Mouse (Mus musculus) limb, embryonic 13.5 days (tissue): ENCODE measurements at regions not wholly inside any gene's neighbourhood (a gene's known extent, or its start where the extent isn't known, plus 50 kb on each side); places are given as distances from the start of the nearest gene placed in this dataset.
"Not testable (repeated sequence)": the region's sequence is repeated elsewhere in the genome, so short reads cannot be mapped to it uniquely, and the experiment has no call there.

Source experiments
- ATAC-seq: fragments of 200-750 bp; cut with Nextera tagmentation; 2 replicates; pipeline ENCODE4 v1.8.0; 2017; ENCODE audit warnings: low read depth, moderate number of reproducible peaks, moderate TSS enrichment; ENCODE audit not compliant: low FRiP score
- H3K27ac ChIP-seq: fragments of 300-500 bp; sonication (generic); 2 replicates; pipeline ENCODE4 v1.5.1; 2015; ENCODE audit warnings: inconsistent platforms, mild to moderate bottlenecking, moderate library complexity
- H3K27me3 ChIP-seq: fragments of 300-500 bp; sonication (generic); 2 replicates; pipeline ENCODE4 v1.6.1; 2015; ENCODE audit warnings: mild to moderate bottlenecking, inconsistent platforms
- H3K36me3 ChIP-seq: fragments of 300-500 bp; sonication (generic); 2 replicates; pipeline ENCODE4 v1.6.1; 2015; ENCODE audit warnings: inconsistent platforms, mild to moderate bottlenecking, moderate library complexity
- H3K4me1 ChIP-seq: fragments of 300-500 bp; sonication (generic); 2 replicates; pipeline ENCODE4 v1.6.1; 2015; ENCODE audit warnings: inconsistent platforms
- H3K4me2 ChIP-seq: fragments of 300-500 bp; sonication (generic); replicated peaks from 2 replicates; pipeline ENCODE4 v1.6.1; 2015; ENCODE audit warnings: inconsistent platforms, mild to moderate bottlenecking, moderate library complexity
- H3K4me3 ChIP-seq: fragments of 300-500 bp; sonication (generic); 2 replicates; pipeline ENCODE4 v1.5.1; 2015; ENCODE audit warnings: moderate library complexity, mild to moderate bottlenecking, inconsistent platforms
- H3K9ac ChIP-seq: fragments of 300-500 bp; sonication (generic); 2 replicates; pipeline ENCODE4 v1.6.1; 2015; ENCODE audit warnings: mild to moderate bottlenecking, inconsistent platforms
- H3K9me3 ChIP-seq: fragments of 300-500 bp; sonication (generic); 2 replicates; pipeline ENCODE4 v1.6.1; 2016; ENCODE audit warnings: inconsistent platforms
- WGBS: fragments of 180-500 bp; shearing (Covaris S2); methylation state at CpG from one replicate; pipeline ENCODE4 v1.1.7; 2015; 5-methylcytosine and 5-hydroxymethylcytosine counted together

- Histone ChIP-seq H3K4me2 (no peak overlapping the region), H3K4me3 (no peak overlapping the region), H3K36me3 (no peaks in the 10 kb centered on the region), H3K27me3 (no peaks in the 10 kb centered on the region), H3K9me3 (no peaks in the 10 kb centered on the region), H3K4me1 (no peaks in the 10 kb centered on the region), H3K9ac (no peak overlapping the region), H3K27ac (no peak overlapping the region)
- 80% methylated on average over 3 of the region's 3 CpGs for WGBS
- ATAC-seq, result no peak
Observed at GRCm38 (mm10) chr1:154029826-154030225, 129.8 kb upstream of the Teddm2 start.

DNA sequence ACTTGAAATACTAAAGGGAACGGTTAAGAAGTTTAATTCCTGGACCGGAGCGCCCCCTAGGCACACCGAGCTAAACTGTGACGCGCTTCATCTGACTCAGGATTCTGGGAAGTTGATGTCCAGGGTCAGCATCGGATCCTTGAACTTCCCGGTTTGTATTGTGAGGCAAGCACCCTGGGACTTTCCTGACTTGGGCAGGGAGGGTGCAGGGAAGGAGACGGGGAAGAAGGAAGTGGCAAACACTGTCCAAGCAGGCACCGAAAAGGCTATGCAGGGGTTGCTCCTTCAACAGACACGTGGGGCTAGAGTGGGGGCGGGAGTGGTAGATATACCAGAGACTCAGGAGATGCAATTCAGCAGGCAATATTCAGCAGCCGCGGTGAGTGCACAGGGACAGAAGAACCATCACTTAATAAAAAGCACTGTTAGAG is 132.7 kb upstream of the Teddm2 start:
- Histone ChIP-seq H3K27ac (no peak overlapping the region), H3K4me2 (peak overlapping the region; percentile 53), H3K9ac (0 out of 2 replicates have a peak overlapping the region, but pooled peaks have one; percentile 31), H3K36me3 (no peaks in the 10 kb centered on the region), H3K9me3 (no peaks in the 10 kb centered on the region), H3K27me3 (no peaks in the 10 kb centered on the region), H3K4me3 (0 out of 2 replicates have a peak overlapping the region, but pooled peaks have one; percentile 18), H3K4me1 (no peaks in the 10 kb centered on the region)
- 18% methylated on average over 14 of the region's 14 CpGs for WGBS
- 0 out of 2 replicates have a peak, but pooled peaks have one; percentile 32 for ATAC-seq

- Histone ChIP-seq H3K4me1 (no peaks in the 10 kb centered on the region), H3K9me3 (no peaks in the 10 kb centered on the region), H3K27ac (no peak overlapping the region), H3K4me3 (no peak overlapping the region), H3K36me3 (no peaks in the 10 kb centered on the region), H3K4me2 (no peak overlapping the region), H3K27me3 (no peaks in the 10 kb centered on the region), H3K9ac (no peak overlapping the region)
- 77% methylated on average over 13 of the region's 13 CpGs for WGBS
- ATAC-seq, result no peak
Observed at GRCm38 (mm10) chr1:154033958-154034606, 134.1 kb upstream of the Teddm2 start.

DNA sequence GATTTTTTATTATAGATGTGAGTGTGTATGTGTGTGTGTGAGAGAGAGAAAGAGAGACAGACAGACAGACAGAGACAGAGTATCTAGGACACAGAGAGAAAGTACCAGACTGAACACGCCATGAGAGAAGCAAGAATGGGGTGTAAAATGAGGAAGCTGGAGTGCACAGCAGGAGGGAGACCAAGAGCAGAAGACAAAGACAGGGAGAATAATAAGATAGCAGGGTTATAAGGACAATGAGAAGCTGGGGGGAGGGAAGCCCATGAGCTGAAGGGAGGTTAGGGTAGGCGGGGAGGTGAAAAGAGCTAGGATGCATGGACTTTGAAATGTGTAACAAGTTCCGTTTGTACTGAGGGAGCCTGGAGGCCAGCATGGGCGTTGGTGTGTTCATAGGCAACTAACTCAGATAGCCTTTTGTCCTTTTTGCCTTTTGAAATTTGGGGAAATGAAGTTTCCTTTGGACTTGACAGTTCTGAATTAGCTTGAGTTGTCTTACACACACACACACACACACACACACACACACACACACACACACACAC is 136.8 kb upstream of the Teddm2 start:
- no peak overlapping the region for H3K9ac ChIP-seq
- H3K4me3 ChIP-seq, result no peak overlapping the region
- H3K4me2 ChIP-seq, result no peak overlapping the region
- WGBS, result 61% methylated on average over 4 of the region's 4 CpGs
- H3K27ac ChIP-seq, result no peak overlapping the region
- no peaks in the 10 kb centered on the region for H3K9me3 ChIP-seq
- no peak for ATAC-seq
- no peaks in the 10 kb centered on the region for H3K36me3 ChIP-seq
- no peaks in the 10 kb centered on the region for H3K4me1 ChIP-seq
- H3K27me3 ChIP-seq, result no peaks in the 10 kb centered on the region

- 74% methylated on average over 2 of the region's 2 CpGs for WGBS
Observed at GRCm38 (mm10) chr1:154038241-154038640, 138.2 kb upstream of the Teddm2 start.

DNA sequence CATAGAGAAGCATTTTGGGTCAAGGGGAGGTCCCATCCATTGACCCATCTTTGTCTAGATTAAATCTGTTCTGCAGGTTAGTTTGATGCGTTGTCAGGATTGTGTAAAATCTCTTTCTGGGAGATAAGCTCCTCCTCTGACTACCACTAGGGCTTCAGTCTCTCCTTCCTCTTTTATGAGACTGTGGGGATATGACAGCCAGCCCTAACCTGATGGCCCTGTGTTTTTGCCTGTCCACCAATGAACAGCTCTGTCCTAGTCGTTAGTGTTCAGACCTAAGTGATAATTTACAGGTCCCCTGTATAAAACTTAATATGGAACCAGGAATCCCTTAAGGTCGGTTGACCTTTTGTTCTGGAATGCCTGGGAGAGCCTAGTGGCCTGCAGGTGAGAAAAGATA is 140.9 kb upstream of the Teddm2 start:
- Histone ChIP-seq H3K9ac (no peak overlapping the region), H3K27ac (no peak overlapping the region), H3K4me3 (no peak overlapping the region), H3K9me3 (no peaks in the 10 kb centered on the region), H3K36me3 (no peaks in the 10 kb centered on the region), H3K4me2 (no peak overlapping the region), H3K27me3 (no peaks in the 10 kb centered on the region), H3K4me1 (no peaks in the 10 kb centered on the region)
- WGBS, result 63% methylated on average over 3 of the region's 3 CpGs
- ATAC-seq, result no peak

More at GRCm38 (mm10) chr1:154038241-154038640, 138.2 kb upstream of the Teddm2 start:
- no peaks in the 10 kb centered on the region for H3K36me3 ChIP-seq
- no peak overlapping the region for H3K4me3 ChIP-seq
- H3K27me3 ChIP-seq, result no peaks in the 10 kb centered on the region
- H3K4me2 ChIP-seq, result no peak overlapping the region
- no peaks in the 10 kb centered on the region for H3K4me1 ChIP-seq
- H3K9ac ChIP-seq, result no peak overlapping the region
- H3K9me3 ChIP-seq, result no peaks in the 10 kb centered on the region
- ATAC-seq, result no peak
- H3K27ac ChIP-seq, result no peak overlapping the region

GRCm38 (mm10) chr1:154042956-154043355 is 142.9 kb upstream of the Teddm2 start:
- 69% methylated on average over 2 of the region's 2 CpGs for WGBS

DNA sequence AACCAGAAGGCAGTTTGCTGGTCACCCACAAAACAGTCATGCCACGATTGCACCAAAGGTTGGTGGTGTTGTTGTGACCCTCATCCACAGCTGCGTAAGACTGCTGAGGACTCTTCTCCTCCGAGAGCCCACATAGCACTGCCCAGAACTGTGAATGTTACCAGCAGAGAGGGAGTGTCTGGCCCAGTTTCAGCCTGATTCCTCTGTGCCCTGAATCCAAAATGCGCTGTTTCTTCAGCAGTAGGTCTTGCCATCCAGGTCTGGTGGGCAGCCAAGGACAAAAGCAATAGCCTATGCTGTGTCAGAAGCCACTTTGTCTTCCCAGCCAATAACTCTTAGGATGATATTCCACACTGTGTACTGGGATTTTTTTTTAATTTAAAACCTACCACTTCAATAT is 144.7 kb upstream of the Teddm2 start:
- H3K9me3 ChIP-seq, result no peaks in the 10 kb centered on the region
- no peaks in the 10 kb centered on the region for H3K27me3 ChIP-seq
- no peaks in the 10 kb centered on the region for H3K4me1 ChIP-seq
- H3K27ac ChIP-seq, result no peak overlapping the region
- H3K4me3 ChIP-seq, result no peak overlapping the region
- WGBS, result 82% methylated on average over 4 of the region's 4 CpGs
- H3K4me2 ChIP-seq, result no peak overlapping the region
- no peak for ATAC-seq
- no peaks in the 10 kb centered on the region for H3K36me3 ChIP-seq
- no peak overlapping the region for H3K9ac ChIP-seq

More at GRCm38 (mm10) chr1:154042956-154043355, 142.9 kb upstream of the Teddm2 start:
- no peak for ATAC-seq
- Histone ChIP-seq H3K36me3 (no peaks in the 10 kb centered on the region), H3K9ac (no peak overlapping the region), H3K4me2 (no peak overlapping the region), H3K4me3 (no peak overlapping the region), H3K27ac (no peak overlapping the region), H3K9me3 (no peaks in the 10 kb centered on the region), H3K4me1 (no peaks in the 10 kb centered on the region), H3K27me3 (no peaks in the 10 kb centered on the region)

DNA sequence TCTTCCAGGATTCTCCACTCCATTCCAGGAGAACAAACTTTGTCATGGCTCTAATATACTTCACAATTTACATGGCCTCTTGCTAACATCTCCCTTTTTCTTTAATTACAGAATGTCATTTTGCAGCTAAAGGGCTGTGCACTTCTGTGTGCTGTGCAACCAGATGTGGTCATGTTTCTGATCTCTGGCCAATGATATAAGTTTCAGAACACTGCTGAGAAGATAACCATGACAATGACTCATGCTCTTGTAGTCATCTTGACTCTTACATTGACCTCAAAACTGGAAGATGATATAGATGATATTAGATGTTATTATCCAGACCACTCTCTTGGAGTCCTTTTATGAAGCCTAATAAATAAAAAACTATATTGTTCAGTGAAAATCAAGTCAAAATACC is 145.9 kb upstream of the Teddm2 start:
- Histone ChIP-seq H3K9ac (no peak overlapping the region), H3K27ac (no peak overlapping the region), H3K4me2 (no peak overlapping the region), H3K4me3 (no peak overlapping the region), H3K36me3 (no peaks in the 10 kb centered on the region), H3K9me3 (no peaks in the 10 kb centered on the region), H3K27me3 (no peaks in the 10 kb centered on the region), H3K4me1 (no peaks in the 10 kb centered on the region)
- ATAC-seq, result no peak

DNA sequence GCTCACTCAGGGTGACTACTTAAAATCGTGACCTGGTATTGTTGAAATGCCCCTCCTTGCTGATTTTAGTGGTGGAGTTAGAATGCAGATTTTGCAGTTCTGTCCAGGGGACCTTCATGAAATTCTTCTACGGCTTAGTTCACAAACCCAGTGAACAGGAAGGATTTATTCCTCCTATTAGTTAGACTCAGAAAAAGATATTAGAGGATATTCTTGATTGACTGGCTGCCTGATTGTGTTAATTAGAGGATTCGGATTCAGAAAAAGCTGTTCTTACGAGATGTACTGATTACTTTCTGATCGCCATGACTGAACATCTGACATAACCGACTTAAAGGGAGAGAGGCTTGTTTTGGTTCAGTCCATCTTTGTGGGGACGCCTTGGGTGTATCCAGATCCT is 147.3 kb upstream of the Zfp648 start:
- Histone ChIP-seq H3K4me3 (no peak overlapping the region), H3K27me3 (no peaks in the 10 kb centered on the region), H3K4me2 (no peak overlapping the region), H3K9ac (no peak overlapping the region), H3K4me1 (no peaks in the 10 kb centered on the region), H3K9me3 (0 out of 2 replicates have a peak, but pooled peaks cover 7% of the 10 kb centered on the region), H3K36me3 (no peaks in the 10 kb centered on the region), H3K27ac (no peak overlapping the region)
- WGBS, result 81% methylated on average over 7 of the region's 7 CpGs
- ATAC-seq, result no peak

DNA sequence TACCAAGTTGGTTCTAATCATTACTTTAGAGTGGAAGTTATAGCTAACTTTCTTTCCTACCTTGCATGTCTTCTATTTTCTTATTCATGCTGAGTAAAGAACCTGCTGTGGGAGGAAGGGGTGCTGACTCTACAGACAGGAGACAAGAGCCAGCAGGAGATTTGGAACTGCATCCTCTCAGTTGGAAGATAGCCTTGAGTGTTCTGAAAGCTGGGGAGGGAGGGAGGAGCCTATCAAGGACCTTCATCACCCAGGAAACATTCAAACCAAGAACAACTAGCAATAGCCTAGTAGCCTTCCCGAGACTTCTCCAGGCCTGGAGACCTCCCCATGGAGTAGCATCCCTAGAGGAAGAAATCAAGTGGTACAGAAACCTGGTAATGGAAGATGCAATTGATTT is 146.1 kb upstream of the Zfp648 start:
- ATAC-seq, result no peak
- H3K4me1 ChIP-seq, result no peaks in the 10 kb centered on the region
- H3K27ac ChIP-seq, result no peak overlapping the region
- no peak overlapping the region for H3K4me3 ChIP-seq
- H3K9ac ChIP-seq, result no peak overlapping the region
- 77% methylated on average over 1 of the region's 1 CpGs for WGBS
- H3K36me3 ChIP-seq, result no peaks in the 10 kb centered on the region
- no peaks in the 10 kb centered on the region for H3K27me3 ChIP-seq
- no peak overlapping the region for H3K4me2 ChIP-seq
- H3K9me3 ChIP-seq, result 0 out of 2 replicates have a peak, but pooled peaks cover 7% of the 10 kb centered on the region

DNA sequence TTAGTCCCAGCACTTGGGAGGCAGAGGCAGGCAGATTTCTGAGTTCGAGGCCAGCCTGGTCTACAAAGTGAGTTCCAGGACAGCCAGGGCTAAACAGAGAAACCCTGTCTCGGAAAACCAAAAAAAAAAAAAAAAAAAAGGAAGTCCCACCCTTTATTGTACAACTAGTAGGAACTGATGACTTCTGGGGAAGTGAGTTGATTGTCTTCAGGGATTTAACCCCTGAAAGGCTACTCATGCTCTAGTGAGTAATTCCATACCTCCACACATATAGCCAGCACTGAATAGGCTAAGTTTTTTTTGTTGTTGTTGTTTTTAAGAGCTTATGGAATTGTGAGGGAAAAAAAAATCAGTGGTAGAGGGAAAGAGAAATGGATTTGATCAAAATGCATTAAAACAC is 139.6 kb upstream of the Zfp648 start:
- not testable (repeated sequence) for H3K4me1 ChIP-seq, ATAC-seq
- WGBS, result 77% methylated on average over 2 of the region's 2 CpGs

DNA sequence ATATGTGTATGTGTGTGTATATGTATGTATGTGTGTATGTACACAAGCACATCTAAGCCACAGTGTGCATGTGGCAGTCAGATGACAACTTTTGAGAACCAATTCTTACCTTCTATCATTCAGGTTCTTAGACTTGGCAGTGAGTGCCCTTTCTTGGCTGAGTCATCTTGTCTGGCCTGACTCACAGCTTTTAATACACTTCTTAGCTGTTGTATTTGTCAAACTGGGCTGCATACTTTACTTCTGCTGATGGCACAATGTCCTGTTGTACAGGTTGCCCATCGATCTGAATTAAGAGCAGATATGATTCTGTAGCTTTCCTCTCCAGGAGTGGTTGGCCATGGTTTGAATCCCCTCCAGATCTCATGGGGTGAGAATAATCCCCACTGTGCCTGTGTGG is 139.1 kb upstream of the Zfp648 start:
- H3K36me3 ChIP-seq, result no peaks in the 10 kb centered on the region
- H3K27ac ChIP-seq, result no peak overlapping the region
- H3K4me2 ChIP-seq, result no peak overlapping the region
- H3K4me1 ChIP-seq, result no peaks in the 10 kb centered on the region
- no peak overlapping the region for H3K9ac ChIP-seq
- H3K27me3 ChIP-seq, result no peaks in the 10 kb centered on the region
- H3K9me3 ChIP-seq, result 0 out of 2 replicates have a peak, but pooled peaks cover 7% of the 10 kb centered on the region
- no peak overlapping the region for H3K4me3 ChIP-seq
- no peak for ATAC-seq
- 95% methylated on average over 1 of the region's 1 CpGs for WGBS

More for the DNA sequence above, 139.6 kb upstream of the Zfp648 start:
- H3K27ac ChIP-seq, H3K4me2 ChIP-seq, H3K27me3 ChIP-seq, H3K9me3 ChIP-seq, H3K4me3 ChIP-seq, H3K9ac ChIP-seq, H3K36me3 ChIP-seq: not testable (repeated sequence)
